Mouse (Mus musculus) left cerebral cortex, postnatal 14 days (tissue): ENCODE measurements at regions not wholly inside any gene's neighbourhood (a gene's known extent, or its start where the extent isn't known, plus 50 kb on each side); places are given as distances from the start of the nearest gene placed in this dataset.

Experiments
- DNase-seq, 2 experiments: peaks; one replicate each; pipeline ENCODE4 v3.0.0; 2021 to 2022; ENCODE audit warnings: low spot score in 2 of 2, mixed read lengths in 1 of 2
- intact Hi-C: fragments of 180-260 bp; cut with DNase I; formaldehyde crosslinking; loops from one replicate; pipeline ENCODE4 v1.15.1; 2025

GRCm38 (mm10) chr10:15172558-15172957, 454.5 kb upstream of the Gje1 start:
- intact Hi-C loops: loop anchor here (5.0 kb wide), 1 partner anchor 440 kb away; no protein-coding TSS in a partner anchor
- no peak for DNase-seq

GRCm38 (mm10) chr10:15140703-15141102, 422.7 kb upstream of the Gje1 start:
- intact Hi-C loops: no loop called here
- DNase-seq: no peak
